Mouse (Mus musculus) cortical plate, adult 2 months (tissue): ENCODE measurements around the gene Srrm1.

Experiments used
- CTCF ChIP-seq: fragments of 200-500 bp; IDR thresholded peaks from 2 replicates; pipeline ENCODE4 v1.5.1; 2011; ENCODE audit warnings: mild to moderate bottlenecking, control low read depth, low read length; ENCODE audit not compliant: insufficient read depth; ENCODE audit errors: extremely low read depth
- POLR2A ChIP-seq: fragments of 200-500 bp; IDR thresholded peaks from 2 replicates; pipeline ENCODE4 v1.6.1; 2011; ENCODE audit warnings: mild to moderate bottlenecking, low read length, control low read depth; ENCODE audit not compliant: insufficient read depth; ENCODE audit errors: extremely low read depth

DNA sequence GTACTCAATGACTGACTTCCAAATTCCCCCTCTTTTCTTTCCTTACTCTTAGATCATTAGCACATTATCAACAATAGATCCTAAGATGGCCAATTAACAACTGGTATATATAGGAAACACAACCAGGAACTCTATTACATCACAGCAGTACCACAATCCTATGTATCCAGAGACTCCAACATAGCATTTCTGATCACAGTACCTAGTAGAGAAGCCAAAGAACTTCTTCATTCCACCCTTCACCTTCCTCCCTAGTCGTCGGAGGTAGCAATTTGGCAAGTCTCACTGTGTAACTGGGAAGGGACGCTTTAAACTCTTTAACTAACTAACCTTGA, 17.1 kb downstream of the Srrm1 start:
- TF ChIP-seq CTCF (no peak), POLR2A (no peak)
